Mouse (Mus musculus): ENCODE data around the gene Pld1. TPM values are rescaled to one million over a fixed set of nuclear protein-coding genes. Genes with fewer than 3 reads are reported as not detected.

The Pld1 gene
- total RNA-seq, 2 experiments from 2014 or later = 3.2 to 12.7 TPM

Other genes with a start within 250 kb of the Pld1 start
- 6.7 and 7.7 TPM in 2 replicates for gene Fndc3b, start 227.4 kb upstream of the Pld1 start, total RNA-seq (2015; ENCODE audit: low replicate concordance)
- gene Fndc3b, start 227.4 kb upstream of the Pld1 start, total RNA-seq (2017; ENCODE audit: low replicate concordance) = 1.3 and 1.5 TPM in 2 replicates
- gene Tmem212, start 42.3 kb upstream of the Pld1 start, total RNA-seq (2015; ENCODE audit: low replicate concordance) = not detected in 2 replicates
- not detected in 2 replicates for gene Tmem212, start 42.3 kb upstream of the Pld1 start, total RNA-seq (2017; ENCODE audit: low replicate concordance)

All from erythroblast, adult 5-6 weeks (primary cell).